Mouse (Mus musculus) heart, adult 2 months (tissue): ENCODE measurements at regions not wholly inside any gene's neighbourhood (a gene's known extent, or its start where the extent isn't known, plus 50 kb on each side); places are given as distances from the start of the nearest gene placed in this dataset.

Source experiments
- CTCF ChIP-seq: fragments of 200-600 bp; IDR thresholded peaks from 2 replicates; pipeline ENCODE4 v1.8.1; 2022; ENCODE audit warnings: antibody characterized with exemption, mild to moderate bottlenecking, moderate library complexity
- POLR2A ChIP-seq: fragments of 200-500 bp; IDR thresholded peaks from 2 replicates; pipeline ENCODE4 v1.6.1; 2011; ENCODE audit warnings: mild to moderate bottlenecking, low read depth, low read length, control low read depth; ENCODE audit not compliant: insufficient read depth

DNA sequence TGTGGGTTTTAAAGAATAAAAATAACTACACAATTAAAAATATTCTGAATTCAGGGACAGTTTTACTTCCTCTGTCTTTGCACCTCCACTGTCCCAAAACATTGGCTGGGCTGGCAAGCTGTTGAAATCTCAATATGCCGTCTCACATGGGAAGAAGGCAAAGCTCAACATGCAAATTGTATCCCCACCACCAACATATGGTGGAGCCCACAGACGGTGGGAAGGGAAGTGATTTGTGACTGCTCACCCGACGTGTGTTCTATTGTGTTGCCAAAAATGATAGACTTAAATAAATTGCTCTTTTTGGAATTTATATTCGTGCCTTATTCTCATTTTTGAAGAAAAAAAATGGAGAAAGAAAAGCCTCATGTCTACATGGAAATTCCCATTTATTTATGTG, 105.6 kb downstream of the Fam204a start:
- TF ChIP-seq POLR2A, result no peak
- TF ChIP-seq CTCF, result no peak
